Mouse (Mus musculus): ENCODE measurements around the gene P2ry10. TPM values are rescaled to one million over a fixed set of nuclear protein-coding genes. Genes with fewer than 3 reads are reported as not detected.

P2ry10 gene
- polyA plus RNA-seq, 1 experiment from 2014 or later = not detected

GRCm38 (mm10) chrX:107149391-107149993 lies 61.2 kb downstream of the P2ry10 start:
- Histone ChIP-seq H3K4me3 (no peak overlapping the region), H3K27ac (no peak overlapping the region), H3K4me1 (no peaks in the 10 kb centered on the region), H3K36me3 (no peaks in the 10 kb centered on the region), H3K9me3 (no peaks in the 10 kb centered on the region), H3K27me3 (ENCODE audit: insufficient read depth, poor library complexity, severe bottlenecking) (no peaks in the 10 kb centered on the region)
- no peak for DNase-seq (ENCODE audit: low spot score)
- 53% methylated on average over 4 of the region's 4 CpGs for WGBS

- no peaks in the 10 kb centered on the region for H3K4me1 ChIP-seq
- no peak overlapping the region for H3K27ac ChIP-seq
- no peaks in the 10 kb centered on the region for H3K36me3 ChIP-seq
- DNase-seq (ENCODE audit: low spot score) = no peak
- H3K9me3 ChIP-seq = no peaks in the 10 kb centered on the region
- no peaks in the 10 kb centered on the region for H3K27me3 ChIP-seq (ENCODE audit: insufficient read depth, poor library complexity, severe bottlenecking)
- 50% methylated on average over 5 of the region's 5 CpGs for WGBS
- no peak overlapping the region for H3K4me3 ChIP-seq
These were observed 61.7 kb downstream of the P2ry10 start for GRCm38 (mm10) chrX:107150027-107150426.

DNA sequence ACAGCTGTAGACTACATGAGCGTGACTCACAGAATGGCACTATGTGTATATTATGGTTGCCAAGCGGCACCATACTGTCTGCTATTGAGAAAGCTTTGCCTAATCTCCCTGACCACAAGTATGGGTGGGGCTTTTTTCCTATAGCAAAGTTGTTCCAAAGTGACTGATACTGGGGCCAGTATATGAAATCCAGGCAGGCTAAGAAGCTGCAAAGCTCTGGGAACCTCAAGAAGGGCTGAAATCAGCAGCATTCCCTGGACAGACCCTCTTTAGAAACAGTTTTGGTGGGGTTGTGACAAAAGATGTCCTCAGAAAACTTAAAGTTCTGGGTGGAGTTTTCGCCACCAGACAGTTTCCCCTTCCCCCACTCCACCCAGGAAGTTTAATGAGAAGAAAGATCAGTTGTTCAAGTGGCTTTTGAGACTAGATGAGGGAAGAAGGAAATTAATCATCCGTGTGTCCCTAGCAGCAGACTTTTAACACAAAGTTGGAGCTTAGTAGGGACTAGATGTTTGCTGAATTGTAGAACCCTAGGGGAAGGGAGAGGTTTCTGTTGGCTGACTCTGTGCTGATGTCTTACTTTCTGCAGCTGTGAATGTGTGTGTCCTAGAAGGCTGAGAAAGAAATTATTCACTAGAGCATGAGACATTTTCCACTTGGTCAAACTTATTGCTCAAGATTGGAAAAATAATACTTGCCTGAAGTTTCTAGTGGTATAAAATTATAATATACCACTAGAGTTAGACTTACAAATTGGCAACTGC lies 62.6 kb downstream of the P2ry10 start:
- no peak for DNase-seq (ENCODE audit: low spot score)
- H3K27ac ChIP-seq = peak overlapping the region; percentile 6; the same call in 1 of the 2 replicates
- H3K4me3 ChIP-seq = no peak overlapping the region
- H3K27me3 ChIP-seq (ENCODE audit: insufficient read depth, poor library complexity, severe bottlenecking) = no peaks in the 10 kb centered on the region
- 58% methylated on average over 4 of the region's 4 CpGs for WGBS
- H3K9me3 ChIP-seq = no peaks in the 10 kb centered on the region
- no peaks in the 10 kb centered on the region for H3K4me1 ChIP-seq
- no peaks in the 10 kb centered on the region for H3K36me3 ChIP-seq

Other genes starting within 250 kb of the P2ry10 start
- gene Rtl3, start 247.8 kb upstream of the P2ry10 start, polyA plus RNA-seq (2016; fragmentation: Nextera tagmentation; extraction: Ambion mirVana) = 1.5 and 3.0 TPM in 2 replicates
- gene Lpar4, start 167.9 kb upstream of the P2ry10 start, polyA plus RNA-seq (2016; fragmentation: Nextera tagmentation; extraction: Ambion mirVana) = 5.2 and 8.7 TPM in 2 replicates
- gene P2ry10b, start 60.4 kb downstream of the P2ry10 start, polyA plus RNA-seq (2016; fragmentation: Nextera tagmentation; extraction: Ambion mirVana) = 0.53 and 0.65 TPM in 2 replicates
- gene Gpr174, start 167.4 kb downstream of the P2ry10 start, polyA plus RNA-seq (2016; fragmentation: Nextera tagmentation; extraction: Ambion mirVana) = not detected in 2 replicates

All from heart, embryonic 10.5 days (tissue).